Mouse (Mus musculus) testis, adult 2 months (tissue): Measurements from ENCODE around the gene Pum2.

Source experiments
- CTCF ChIP-seq: fragments of 200-500 bp; IDR thresholded peaks from 2 replicates; pipeline ENCODE4 v1.5.1; 2012; ENCODE audit warnings: low read depth, mild to moderate bottlenecking, inconsistent platforms, low read length, moderate library complexity; ENCODE audit not compliant: control insufficient read depth, insufficient read depth, insufficient replicate concordance
- POLR2A ChIP-seq: fragments of 200-500 bp; IDR thresholded peaks from 2 replicates; pipeline ENCODE4 v1.6.1; 2012; ENCODE audit warnings: low read depth, mild to moderate bottlenecking, inconsistent platforms, low read length, moderate library complexity; ENCODE audit not compliant: control insufficient read depth

- TF ChIP-seq CTCF (no peak), POLR2A (no peak)
These were observed 53.0 kb downstream of the Pum2 start for GRCm38 (mm10) chr12:8726890-8727289.
